Mouse (Mus musculus): Measurements from ENCODE around the gene Cacna1h.

The Cacna1h gene

DNA sequence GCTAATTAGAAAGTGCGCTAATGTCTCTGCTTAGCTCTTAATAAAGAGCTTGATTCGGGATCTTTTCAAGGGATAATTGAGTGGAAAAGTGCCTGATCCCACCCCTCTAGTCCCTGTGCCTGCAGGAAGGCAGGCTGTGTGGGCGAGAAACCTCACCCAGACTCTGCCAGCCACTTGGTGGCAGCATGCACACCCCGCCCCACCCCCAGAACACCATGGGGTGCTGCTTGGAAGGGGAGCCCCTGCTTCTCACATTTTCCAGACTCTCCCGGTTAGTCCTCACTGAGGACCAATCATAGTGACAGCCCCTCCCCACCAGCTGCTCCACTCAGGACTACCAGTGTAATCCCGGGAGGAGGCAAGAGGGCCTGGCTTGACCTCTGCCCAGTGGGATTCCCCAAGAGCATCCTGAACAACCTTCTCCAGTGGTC is 27.6 kb downstream of the Cacna1h start:
- DNase-seq: no peak

DNA sequence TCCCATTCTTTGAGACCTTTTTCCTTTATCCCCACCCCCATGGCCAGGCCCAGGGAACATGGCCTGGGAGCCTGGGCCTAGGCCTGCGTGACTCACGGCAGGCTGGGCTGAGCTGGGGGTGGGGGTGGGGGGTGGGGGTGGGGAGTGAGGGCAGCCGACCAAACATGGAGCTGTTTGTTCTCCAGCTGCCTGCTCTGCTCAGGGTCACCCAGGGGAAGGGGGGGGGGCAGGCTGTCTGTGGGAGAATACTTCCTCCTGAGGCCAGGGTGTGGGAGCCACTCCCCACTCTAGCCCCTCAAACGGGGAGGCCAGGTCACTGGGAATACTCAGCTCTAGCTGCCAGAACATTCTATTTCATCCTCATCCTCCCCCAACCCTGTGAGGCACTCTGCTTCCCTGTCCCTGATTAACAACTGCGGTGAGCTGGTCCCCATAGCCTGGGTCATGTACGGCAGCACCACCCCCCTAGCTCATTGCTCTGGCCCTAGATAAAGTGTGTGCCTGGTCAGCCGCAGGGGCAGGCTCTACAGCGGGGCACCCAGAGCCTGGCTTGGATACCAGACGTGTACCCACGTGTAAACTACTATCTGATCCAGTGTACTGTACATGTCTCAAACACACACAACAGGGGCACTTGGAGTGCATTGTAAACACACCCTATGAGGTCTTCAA is 28.2 kb downstream of the Cacna1h start:
- DNase-seq: peak; percentile 35

DNA sequence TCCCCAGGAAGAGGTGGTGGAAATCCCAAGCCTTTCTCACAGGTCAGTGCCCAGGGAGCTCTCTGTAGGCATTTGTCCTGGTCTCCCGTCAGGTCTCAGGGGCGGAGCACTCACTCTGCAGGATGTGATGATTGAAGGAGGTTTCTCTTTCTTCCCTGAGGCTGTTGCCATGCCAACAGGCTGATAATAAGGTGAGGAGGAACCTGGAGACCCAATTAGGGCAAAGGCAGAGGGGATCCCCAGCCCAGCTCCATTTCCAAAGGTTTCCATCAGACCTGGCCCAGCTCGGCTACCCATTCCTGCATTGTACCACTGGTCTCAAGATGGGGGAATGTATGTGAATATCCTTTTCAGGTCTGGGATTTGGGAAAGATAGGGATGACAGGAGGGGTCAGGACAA is 29.4 kb downstream of the Cacna1h start:
- DNase-seq: no peak

DNA sequence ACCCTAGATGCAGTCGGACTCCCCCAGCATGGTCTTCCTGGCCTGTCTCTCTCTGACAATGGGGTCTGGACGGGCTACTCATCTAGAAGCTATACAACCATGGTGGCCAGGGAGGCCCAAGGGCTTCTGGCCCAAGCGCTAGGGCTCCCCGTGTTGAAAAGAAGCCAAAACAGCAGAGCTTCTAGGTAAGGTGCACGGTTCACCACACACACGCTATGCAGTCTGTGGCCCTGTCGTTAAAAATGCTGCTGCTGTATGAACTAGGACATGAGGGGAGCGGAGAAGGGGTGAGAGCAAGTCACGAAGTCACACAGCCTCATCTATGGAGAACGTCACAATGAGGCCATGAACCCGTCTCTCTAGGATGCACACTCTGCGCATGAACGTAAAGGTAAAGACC is 31.4 kb downstream of the Cacna1h start:
- peak; percentile 31 for DNase-seq

DNA sequence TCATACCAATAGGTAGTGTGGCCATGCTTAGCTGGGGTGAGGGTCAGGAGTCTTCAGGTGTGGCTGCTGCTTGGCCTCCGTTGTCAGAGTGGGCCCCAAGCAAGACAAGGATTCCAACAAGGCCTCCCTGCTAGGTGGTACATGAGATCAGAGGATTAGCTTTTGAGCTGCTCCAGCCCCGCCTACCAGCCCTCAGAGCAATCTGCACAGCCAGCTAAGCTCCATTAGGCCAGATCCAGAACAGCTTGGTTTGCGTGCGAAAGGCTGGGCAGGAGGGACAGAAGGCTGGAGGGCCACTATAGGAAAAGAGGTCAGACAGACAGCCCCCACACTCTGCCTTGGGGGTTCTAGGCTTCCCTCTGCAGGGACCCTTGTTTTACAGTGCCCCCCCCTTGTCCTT is 32.1 kb downstream of the Cacna1h start:
- no peak for DNase-seq

DNA sequence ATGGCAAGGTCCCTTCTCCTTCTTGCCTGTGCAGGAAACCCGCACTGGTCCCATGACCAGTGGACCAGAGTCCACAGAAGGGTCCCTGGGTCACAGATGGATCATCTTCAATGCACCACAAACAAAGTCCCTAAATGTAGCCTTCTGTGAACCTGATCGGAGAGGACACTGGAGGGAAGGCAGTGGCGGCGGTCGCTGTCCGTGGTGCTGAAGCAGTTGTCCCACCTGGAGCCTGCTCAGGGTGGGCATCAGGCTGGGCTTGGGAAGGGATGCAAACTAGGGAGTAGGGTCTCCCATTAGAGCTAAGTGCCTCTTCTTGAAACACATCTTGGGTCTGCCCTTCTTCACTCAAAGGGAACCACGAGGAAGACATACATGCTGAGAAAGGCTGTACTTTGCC is 33.1 kb downstream of the Cacna1h start:
- DNase-seq: peak; percentile 83

DNA sequence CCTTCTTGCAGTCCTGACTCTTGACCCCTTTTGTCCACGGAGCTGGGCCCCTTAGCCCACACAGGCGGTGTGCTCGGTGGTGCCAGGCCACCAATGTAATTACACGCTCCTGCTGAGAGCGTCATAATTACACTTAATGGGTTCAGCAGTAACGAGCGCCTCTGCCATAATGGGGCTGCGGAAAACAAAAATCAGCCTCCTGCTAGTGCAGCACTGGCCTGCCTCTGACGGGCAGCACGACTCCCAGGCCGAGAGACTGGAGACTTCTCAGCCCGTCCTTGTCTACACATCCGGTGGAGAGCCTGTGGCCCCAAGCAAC is 35.1 kb downstream of the Cacna1h start:
- no peak for DNase-seq

DNA sequence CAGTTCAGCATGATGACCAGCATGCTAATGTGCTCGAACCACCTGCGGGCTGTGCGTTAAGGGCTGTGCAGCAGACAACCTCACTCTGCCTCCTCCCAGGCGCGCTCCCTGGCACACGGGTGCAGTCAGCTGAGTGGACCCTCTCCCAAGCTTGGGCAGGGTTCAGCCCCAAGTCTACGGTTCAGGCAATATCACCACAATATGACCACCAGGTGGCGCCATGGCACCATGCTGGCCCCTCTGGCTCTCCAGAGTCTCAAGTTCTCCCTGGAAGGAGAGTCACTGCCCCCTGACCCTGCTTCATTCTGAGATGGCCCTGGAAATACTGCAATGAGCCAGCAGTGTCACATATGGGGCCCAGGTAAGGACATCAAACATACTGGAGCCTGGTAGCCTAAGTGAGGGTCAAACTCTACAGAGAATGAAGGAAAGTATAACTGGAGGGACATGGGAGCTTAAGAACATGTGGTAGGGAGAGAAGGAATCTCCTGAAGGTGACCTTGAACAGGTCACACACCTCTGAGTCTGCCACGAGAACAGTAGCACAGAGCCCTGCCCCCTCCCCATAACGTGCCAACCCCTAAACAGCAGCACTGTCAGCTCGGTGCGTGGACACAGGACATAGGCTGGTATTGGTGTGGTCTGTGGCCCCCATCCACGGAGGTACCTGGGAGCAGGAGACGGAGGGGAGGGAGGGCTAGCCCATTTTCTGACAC is 35.6 kb downstream of the Cacna1h start:
- DNase-seq: peak; percentile 90

DNA sequence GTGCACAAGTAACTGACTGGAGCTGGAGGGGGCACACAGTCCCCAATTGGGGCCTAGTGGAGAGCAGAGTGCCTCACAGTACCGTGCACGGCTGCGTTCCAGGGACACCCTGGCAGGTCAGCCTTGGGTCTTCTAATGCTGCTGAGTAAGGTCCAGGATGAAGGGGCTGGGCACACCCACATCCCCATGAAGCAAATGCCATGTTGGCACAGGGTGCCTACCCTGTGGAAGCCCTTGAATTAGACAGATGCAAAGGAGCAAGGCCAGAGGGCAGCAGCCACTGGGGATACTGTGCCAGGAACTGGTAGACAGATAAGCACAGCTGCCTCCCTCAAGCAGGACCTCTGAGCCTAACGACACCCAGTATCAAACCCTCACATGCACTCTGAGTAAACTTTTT is 39.1 kb downstream of the Cacna1h start:
- no peak for DNase-seq

DNA sequence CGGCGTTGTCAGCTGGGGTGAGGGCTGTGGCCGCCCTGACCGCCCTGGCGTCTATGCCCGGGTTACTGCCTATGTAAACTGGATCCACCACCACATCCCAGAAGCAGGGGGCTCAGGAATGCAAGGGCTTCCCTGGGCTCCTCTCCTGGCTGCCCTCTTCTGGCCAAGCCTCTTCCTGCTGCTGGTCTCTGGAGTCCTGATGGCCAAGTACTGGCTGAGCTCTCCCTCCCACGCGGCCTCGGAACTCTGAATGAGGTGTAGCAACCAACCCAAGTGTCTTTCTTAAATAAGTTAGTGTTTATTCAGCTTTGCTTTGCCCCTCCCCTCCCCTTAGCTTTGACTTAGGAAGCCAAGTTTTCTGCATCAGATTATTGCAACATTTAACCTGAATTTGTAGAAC is 59.6 kb downstream of the Cacna1h start:
- peak; percentile 54 for DNase-seq

DNA sequence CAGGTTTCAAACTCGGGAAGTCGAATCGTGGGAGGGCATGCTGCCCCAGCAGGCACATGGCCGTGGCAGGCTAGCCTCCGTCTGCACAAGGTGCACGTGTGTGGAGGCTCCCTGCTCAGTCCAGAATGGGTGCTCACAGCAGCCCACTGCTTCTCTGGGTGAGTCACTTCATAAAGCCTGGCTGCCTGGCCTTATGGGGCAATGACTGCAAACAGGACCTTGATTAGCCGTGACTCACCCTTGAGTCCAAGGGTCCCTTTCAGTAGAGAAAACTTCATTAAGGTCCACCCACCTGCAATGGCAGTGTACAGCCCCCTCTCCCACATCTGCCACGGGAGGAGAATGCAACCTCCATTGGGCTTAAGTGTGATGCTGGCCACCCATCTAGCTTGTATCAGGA is 61.1 kb downstream of the Cacna1h start:
- no peak for DNase-seq

DNA sequence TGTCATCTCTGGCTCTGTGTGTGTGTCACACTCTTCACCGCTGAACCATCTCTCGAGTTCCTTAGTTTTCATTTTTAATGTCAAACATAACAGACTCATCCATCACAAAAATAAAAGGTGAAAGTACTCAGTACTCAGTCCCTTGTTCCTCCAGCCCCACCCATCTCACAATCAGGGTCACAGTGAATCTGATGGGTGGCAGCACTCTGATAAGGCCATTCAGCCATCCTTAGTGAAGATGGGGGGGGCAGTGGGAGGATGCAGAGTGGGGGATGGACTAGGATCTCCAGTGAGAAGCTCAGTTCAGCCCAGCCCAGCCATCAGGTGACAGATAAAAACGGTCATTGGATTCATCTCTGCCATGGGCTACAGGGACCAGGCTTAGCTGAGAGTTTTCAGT is 64.6 kb downstream of the Cacna1h start, which contains the start of gene Tpsg1:
Tpsg1 (plus strand) TSS at position 301 of the 400 bp plus-strand sequence.
- DNase-seq: no peak

DNA sequence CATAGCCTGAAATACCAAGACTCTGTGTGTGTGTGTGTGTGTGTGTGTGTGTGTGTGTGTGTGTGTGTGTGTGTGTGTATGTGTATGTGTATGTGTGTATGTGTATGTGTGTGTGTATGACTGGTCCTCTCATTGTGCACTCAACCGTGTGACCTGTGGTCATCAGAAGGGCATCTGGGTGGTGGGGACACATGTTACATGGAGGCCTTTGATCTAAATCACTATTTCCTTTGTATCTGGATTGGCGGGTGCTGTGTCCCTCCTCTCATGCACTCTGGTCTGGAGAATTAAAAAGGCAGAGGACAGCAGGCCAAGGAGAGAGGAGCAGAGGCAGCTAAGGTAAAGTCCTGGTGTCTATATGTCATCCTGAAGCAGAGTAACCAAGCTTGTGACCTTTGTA is 67.6 kb downstream of the Cacna1h start, which contains the start of gene Tpsb2:
Tpsb2 (plus strand) TSS at position 301 of the 400 bp plus-strand sequence.
- no peak for DNase-seq

DNA sequence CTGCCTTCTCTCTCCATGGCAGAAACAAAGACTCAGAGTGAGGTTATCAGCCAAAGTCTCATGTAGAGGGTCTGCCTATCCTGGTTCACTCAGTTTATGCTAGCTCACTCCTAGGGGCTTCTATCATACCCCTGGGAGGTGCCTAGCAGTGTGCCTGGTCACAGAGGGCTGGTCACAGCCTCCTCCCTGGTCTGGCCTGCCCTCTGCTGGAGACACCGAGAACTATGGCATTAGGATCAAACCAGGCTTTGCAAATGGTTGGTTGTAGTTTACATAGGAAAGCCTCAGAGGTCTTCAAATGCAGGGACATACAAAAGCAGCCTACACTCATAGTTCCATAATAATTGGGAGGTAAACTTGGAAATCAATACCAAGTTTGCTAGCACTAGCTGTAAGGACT is 69.9 kb downstream of the Cacna1h start:
- DNase-seq: peak; percentile 64

DNA sequence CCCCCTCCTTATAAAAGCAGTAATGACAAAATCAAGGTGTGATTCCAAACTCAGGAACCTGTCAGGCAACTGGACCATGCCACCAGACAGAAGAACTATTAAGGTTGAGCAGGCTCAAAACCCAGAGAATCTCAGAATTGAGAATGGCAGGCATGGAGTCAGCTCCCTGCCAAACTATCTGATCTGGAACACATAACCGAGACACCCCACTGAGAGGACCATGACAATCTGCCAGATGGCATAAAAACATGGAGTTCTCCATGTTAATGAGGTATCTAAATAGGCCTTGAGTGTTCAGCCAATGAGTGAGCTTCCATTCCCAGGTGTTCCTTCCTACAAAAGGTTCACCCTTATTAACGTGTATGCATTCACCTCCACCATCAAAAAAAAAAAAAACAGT is 72.3 kb downstream of the Cacna1h start:
- DNase-seq: no peak

DNA sequence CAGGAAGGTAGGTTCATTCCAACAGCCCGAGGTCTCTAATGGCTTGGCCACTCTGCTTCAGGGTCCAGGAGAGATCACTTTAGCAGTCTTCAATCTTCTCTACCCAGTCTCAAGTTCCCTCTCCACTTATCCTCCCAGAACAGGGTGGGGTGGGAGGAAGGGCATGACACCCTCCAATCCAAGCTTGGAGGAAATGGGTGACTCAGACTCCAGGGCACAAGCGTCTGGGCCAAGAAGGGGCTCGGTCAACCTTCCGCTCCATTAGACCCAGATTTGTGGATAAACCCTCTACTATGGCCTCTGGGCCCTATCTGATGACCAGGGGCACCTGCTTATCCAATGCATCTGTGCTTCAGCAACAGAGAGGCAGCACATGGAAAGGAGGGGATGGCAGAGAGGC is 88.1 kb downstream of the Cacna1h start, which contains the start of gene Tpsab1:
Tpsab1 (minus strand) TSS at position 101 of the 400 bp plus-strand sequence.
- no peak for DNase-seq

DNA sequence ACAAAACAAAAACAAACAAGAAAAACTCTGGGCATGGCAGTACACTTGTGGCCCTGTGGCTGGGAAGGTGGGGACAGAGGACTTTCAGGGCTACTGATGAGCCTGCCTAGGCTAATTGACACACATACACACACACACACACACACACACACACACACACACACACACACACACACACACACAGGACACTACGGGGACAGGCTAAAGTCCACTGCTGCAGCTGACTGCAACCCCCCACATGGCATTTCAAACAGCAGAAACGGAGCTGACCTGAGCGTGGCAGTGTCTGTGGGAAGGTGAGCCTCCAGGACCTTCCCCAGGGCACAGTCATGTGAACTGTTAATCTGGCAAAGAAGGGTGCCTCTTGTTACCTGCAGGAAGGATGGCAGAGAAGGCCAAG is 92.1 kb downstream of the Cacna1h start:
- peak; percentile 32 for DNase-seq

DNA sequence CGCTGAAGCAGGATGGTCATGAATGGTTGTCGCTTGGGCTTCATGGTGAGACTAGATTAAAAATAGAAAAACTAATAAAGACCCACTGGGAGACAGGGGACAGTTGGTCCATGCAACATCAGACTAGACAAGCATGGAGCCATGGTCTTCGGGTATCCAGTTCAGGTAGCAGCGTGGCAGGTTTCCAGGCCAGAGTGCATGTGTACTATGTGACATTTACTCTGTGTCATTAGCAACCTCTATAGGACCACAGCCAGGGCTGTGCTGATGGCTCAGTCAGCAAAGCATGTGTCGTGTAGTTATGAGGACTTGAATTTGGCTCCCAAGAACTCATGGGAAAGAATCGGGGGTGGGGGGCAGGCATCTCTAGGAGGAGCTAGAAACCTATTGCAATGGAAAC is 93.6 kb downstream of the Cacna1h start:
- no peak for DNase-seq

DNA sequence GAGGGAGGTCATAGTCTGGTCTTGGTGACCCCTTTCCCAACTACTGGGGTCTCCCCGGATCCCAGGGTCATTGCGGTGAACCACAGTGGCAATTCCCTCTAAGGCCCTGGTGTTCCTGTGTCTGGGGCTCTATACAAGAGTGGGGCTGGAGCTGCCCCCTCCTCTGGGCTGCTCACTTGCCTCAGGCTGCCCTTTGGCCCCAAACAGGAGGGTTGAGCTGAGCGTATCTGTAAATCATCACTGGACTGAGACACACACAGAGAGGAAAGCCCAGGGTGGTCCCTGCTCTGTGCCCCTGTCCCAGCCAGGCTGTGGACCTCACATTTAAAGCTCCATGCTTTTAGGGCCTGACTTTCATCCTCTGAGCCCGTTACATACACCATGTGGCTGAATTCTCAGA is 95.4 kb downstream of the Cacna1h start:
- DNase-seq: peak; percentile 26

DNA sequence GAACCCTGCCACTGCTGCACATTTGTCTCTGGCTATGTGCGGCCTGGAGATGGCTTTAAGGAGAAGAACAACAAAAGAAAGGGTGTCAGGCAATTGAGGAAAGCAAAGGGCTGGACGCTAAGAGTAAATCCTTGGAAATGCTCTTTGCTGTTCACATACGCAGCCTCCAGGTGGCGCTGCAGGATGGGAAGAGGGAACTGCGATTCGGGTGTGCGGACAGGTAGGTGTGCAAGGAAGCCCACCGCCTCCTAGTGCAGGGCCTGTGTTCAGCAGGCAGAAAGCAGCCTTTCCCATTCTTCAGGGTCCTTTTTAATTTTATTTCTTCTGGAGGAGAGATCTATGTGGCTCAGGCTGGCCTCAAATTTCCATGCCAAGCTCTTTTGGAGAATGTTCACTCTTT is 99.6 kb downstream of the Cacna1h start:
- DNase-seq: peak; percentile 77

DNA sequence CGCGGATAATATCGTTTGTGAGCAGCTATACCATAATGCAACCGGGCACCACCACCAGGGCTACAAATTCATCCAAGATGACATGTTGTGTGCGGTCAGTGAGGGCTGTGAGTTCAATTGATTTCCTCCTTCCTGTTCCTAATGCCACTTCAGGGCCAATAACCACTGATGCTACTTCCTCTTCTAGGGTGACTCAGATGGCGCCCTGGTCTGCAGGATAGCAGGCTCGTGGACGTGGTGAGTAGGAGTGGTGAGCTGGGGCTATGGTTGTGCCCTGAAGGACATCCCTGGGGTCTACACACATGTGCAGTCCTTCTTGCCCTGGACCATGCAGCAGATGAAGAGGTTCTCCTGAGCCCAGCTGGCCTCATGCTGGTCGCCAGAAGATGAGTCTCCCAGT is 101.3 kb downstream of the Cacna1h start:
- DNase-seq: no peak

All from kidney, postnatal 10 days (tissue).